Mouse (Mus musculus): ENCODE results near the gene Ninl. TPM values are rescaled to one million over a fixed set of nuclear protein-coding genes. Genes with fewer than 3 reads are reported as not detected.

Ninl gene
- polyA plus RNA-seq, 1 experiment from 2014 or later, result 6.7 TPM

DNA sequence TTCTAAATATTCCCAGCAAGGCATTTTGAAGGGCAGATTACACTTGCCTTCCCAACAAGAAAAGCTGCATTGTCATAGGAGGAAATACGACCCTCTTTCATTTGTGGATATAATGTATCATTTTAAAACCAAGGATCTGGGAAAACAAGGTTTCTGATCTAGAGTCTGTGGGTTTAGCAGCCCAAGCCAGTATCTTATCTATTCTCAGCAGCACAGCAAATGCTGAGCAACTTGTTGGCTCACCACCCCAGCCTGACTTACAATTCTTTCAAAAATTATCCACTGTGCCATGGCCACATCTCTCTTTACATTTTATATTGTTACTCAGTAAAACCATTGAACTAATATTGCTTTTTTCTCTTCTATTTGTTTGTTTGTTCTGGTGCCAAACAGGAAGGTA is 27.9 kb downstream of the Ninl start:
- H3K4me2 ChIP-seq (replicated peaks), result no peak overlapping the region
- H3K36me3 ChIP-seq, result no peaks in the 10 kb centered on the region
- no peak overlapping the region for H3K9ac ChIP-seq
- 61% methylated on average over 1 of the region's 1 CpGs for WGBS
- H3K4me1 ChIP-seq, result peaks cover 18% of the 10 kb centered on the region; the same call in 1 of the 2 replicates
- H3K27me3 ChIP-seq, result 0 out of 2 replicates have a peak, but pooled peaks cover 3% of the 10 kb centered on the region
- H3K9me3 ChIP-seq (replicated peaks), result no peaks in the 10 kb centered on the region
- no peak for ATAC-seq (ENCODE audit: insufficient number of reproducible peaks, low FRiP score, low TSS enrichment, low read depth)
- no peak overlapping the region for H3K27ac ChIP-seq (replicated peaks)
- H3K4me3 ChIP-seq (replicated peaks), result no peak overlapping the region

DNA sequence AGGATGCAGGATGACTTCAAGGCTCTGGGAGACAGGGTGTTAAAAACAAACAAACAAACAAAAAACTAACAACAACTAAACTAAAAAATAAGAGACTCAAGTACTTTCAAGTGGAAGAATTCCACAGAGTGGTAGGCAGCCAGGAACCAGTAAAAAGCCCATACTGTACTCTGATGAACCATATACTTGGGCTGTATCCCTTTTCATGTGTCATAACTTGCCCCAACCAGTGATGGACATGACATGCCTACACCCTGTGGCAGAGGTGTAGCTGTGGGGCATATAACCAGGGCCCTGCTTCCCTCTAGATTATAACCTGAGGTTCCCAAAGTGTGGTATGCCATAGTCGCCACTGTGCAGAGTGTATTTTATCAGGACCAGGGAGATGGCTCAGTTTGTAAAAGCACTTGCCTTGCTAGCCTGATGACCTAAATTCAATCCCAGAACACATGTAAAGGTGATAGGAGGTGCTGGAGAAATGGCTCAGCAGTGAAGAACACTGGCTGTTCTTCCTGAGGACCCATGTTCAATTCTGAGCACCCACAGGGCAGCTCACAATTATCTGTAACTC is 29.6 kb downstream of the Ninl start:
- no peaks in the 10 kb centered on the region for H3K9me3 ChIP-seq (replicated peaks)
- ATAC-seq (ENCODE audit: insufficient number of reproducible peaks, low FRiP score, low TSS enrichment, low read depth), result peak; percentile 36; the same call in 1 of the 2 replicates
- WGBS, result 69% methylated on average over 1 of the region's 1 CpGs
- no peak overlapping the region; the same call in 1 of the 2 replicates for H3K9ac ChIP-seq
- H3K36me3 ChIP-seq, result no peaks in the 10 kb centered on the region
- peak overlapping the region; percentile 75 for H3K4me3 ChIP-seq (replicated peaks)
- 0 out of 2 replicates have a peak, but pooled peaks cover 3% of the 10 kb centered on the region for H3K27me3 ChIP-seq
- H3K4me2 ChIP-seq (replicated peaks), result peak overlapping the region; percentile 86
- H3K27ac ChIP-seq (replicated peaks), result no peak overlapping the region
- peaks cover 18% of the 10 kb centered on the region; the same call in 1 of the 2 replicates for H3K4me1 ChIP-seq

DNA sequence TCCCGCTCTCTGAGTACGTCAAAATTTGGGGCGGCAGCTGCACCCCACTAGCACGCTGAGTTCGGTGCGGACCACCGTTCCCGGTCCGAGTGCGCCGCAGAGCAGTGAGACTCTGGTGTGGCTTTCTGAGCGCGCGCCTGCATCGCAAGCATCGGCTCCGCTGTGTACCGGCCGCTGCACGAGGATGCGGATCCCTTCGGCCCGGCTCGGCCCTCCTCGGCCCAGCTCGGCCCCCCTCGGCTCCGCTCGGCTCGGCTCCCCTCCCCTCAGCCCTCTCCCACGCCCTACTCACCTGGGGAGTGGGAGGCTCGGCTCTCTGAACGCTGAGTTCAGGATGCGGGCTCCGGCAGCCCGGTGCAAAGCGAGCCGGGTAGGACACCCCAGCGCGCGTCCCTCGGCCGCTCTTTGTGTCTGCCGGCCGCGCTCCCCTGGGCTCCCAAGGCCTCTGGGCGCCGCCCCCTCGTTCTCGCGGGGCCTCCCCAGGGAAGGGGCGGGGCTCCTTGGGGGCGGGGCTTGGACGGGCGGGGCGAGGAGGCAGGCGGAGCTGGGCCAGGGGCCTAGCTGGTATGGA is 30.2 kb downstream of the Ninl start:
- Histone ChIP-seq H3K4me1 (peaks cover 18% of the 10 kb centered on the region; the same call in 1 of the 2 replicates), H3K4me2 (replicated peaks) (peak overlapping the region; percentile 86)
- 0% methylated on average over 49 of the region's 57 CpGs for WGBS

GRCm38 (mm10) chr2:151008517-151008932 is 30.7 kb downstream of the Ninl start:
- no peak for ATAC-seq (ENCODE audit: insufficient number of reproducible peaks, low FRiP score, low TSS enrichment, low read depth)
- H3K27me3 ChIP-seq, result 0 out of 2 replicates have a peak, but pooled peaks cover 3% of the 10 kb centered on the region
- peak overlapping the region; percentile 60 for H3K9ac ChIP-seq
- H3K36me3 ChIP-seq, result no peaks in the 10 kb centered on the region
- peaks cover 18% of the 10 kb centered on the region; the same call in 1 of the 2 replicates for H3K4me1 ChIP-seq
- under 1% methylated on average over 21 of the region's 21 CpGs for WGBS
- peak overlapping the region; percentile 86 for H3K4me2 ChIP-seq (replicated peaks)
- 0 out of 2 replicates have a peak overlapping the region, but pooled peaks have one; percentile 67 for H3K27ac ChIP-seq (replicated peaks)
- peak overlapping the region; percentile 75 for H3K4me3 ChIP-seq (replicated peaks)
- H3K9me3 ChIP-seq (replicated peaks), result no peaks in the 10 kb centered on the region

More for the DNA sequence above, 30.2 kb downstream of the Ninl start:
- no peaks in the 10 kb centered on the region for H3K36me3 ChIP-seq
- ATAC-seq (ENCODE audit: insufficient number of reproducible peaks, low FRiP score, low TSS enrichment, low read depth), result peak; percentile 94
- no peaks in the 10 kb centered on the region for H3K9me3 ChIP-seq (replicated peaks)
- peak overlapping the region; percentile 60 for H3K9ac ChIP-seq
- 0 out of 2 replicates have a peak overlapping the region, but pooled peaks have one; percentile 67 for H3K27ac ChIP-seq (replicated peaks)
- peak overlapping the region; percentile 75 for H3K4me3 ChIP-seq (replicated peaks)
- 0 out of 2 replicates have a peak, but pooled peaks cover 3% of the 10 kb centered on the region for H3K27me3 ChIP-seq

- Histone ChIP-seq H3K36me3 (no peaks in the 10 kb centered on the region), H3K4me2 (replicated peaks) (peak overlapping the region; percentile 86), H3K4me1 (peaks cover 18% of the 10 kb centered on the region; the same call in 1 of the 2 replicates), H3K9ac (no peak overlapping the region), H3K27ac (replicated peaks) (no peak overlapping the region), H3K27me3 (0 out of 2 replicates have a peak, but pooled peaks cover 3% of the 10 kb centered on the region), H3K4me3 (replicated peaks) (peak overlapping the region; percentile 75), H3K9me3 (replicated peaks) (no peaks in the 10 kb centered on the region)
- WGBS, result 46% methylated on average over 6 of the region's 6 CpGs
- ATAC-seq (ENCODE audit: insufficient number of reproducible peaks, low FRiP score, low TSS enrichment, low read depth), result no peak
Observed at GRCm38 (mm10) chr2:151008006-151008405, 31.2 kb downstream of the Ninl start.

- H3K27me3 ChIP-seq, result 0 out of 2 replicates have a peak, but pooled peaks cover 3% of the 10 kb centered on the region
- no peak for ATAC-seq (ENCODE audit: insufficient number of reproducible peaks, low FRiP score, low TSS enrichment, low read depth)
Observed at GRCm38 (mm10) chr2:151006281-151006945, 32.8 kb downstream of the Ninl start.

DNA sequence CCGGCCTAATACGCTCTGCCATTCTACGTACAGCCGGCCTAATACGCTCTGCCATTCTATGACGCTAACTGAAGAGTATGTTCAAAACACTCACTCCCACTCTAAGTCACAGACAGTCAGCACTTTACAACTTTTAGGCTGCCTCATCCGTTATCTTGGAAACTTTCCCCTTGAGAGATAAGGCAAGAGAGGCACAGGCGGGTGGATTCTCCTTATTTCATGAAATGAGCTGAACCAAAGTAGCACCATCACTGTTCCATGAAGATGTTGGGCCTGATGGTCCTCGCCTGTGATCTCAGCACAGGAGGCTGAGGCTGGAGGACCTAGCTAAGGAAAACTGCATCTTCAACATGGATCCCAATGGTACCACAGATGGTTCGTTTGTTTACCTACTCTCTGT is 34.8 kb downstream of the Ninl start:
- Histone ChIP-seq H3K9ac (no peak overlapping the region), H3K27me3 (0 out of 2 replicates have a peak, but pooled peaks cover 3% of the 10 kb centered on the region), H3K27ac (replicated peaks) (no peak overlapping the region), H3K36me3 (no peaks in the 10 kb centered on the region), H3K4me3 (replicated peaks) (no peak overlapping the region), H3K9me3 (replicated peaks) (no peaks in the 10 kb centered on the region), H3K4me2 (replicated peaks) (no peak overlapping the region), H3K4me1 (peaks cover 14% of the 10 kb centered on the region; the same call in 1 of the 2 replicates)
- WGBS, result 92% methylated on average over 10 of the region's 10 CpGs
- ATAC-seq (ENCODE audit: insufficient number of reproducible peaks, low FRiP score, low TSS enrichment, low read depth), result no peak

More at GRCm38 (mm10) chr2:151006281-151006945, 32.8 kb downstream of the Ninl start:
- WGBS, result 71% methylated on average over 5 of the region's 5 CpGs
- no peak overlapping the region for H3K4me3 ChIP-seq (replicated peaks)
- H3K36me3 ChIP-seq, result no peaks in the 10 kb centered on the region
- no peak overlapping the region for H3K27ac ChIP-seq (replicated peaks)
- no peak overlapping the region for H3K9ac ChIP-seq
- no peak overlapping the region for H3K4me2 ChIP-seq (replicated peaks)
- peaks cover 18% of the 10 kb centered on the region; the same call in 1 of the 2 replicates for H3K4me1 ChIP-seq
- no peaks in the 10 kb centered on the region for H3K9me3 ChIP-seq (replicated peaks)

DNA sequence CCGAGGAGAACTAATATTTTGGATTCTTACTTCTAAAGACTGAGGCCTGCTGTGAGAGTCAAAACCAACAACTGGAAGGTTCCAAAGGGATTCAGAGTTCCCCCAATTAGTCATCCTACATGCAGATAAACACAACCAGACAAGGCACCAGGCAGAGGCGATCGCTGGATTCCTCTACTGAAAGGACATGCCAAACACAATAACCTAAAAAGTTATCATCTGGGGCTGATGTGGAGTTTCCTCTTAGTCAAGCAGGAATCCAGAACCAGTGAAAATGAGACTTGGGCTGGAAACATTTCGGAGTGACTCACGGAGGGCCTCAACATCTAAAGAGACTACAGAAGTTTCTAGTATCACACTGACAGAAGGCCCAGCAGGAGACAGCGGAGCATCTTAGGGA is 35.4 kb downstream of the Ninl start:
- Histone ChIP-seq H3K27me3 (0 out of 2 replicates have a peak, but pooled peaks cover 3% of the 10 kb centered on the region), H3K9ac (no peak overlapping the region), H3K4me2 (replicated peaks) (no peak overlapping the region), H3K4me1 (peaks cover 11% of the 10 kb centered on the region; the same call in 1 of the 2 replicates), H3K4me3 (replicated peaks) (no peak overlapping the region), H3K27ac (replicated peaks) (no peak overlapping the region), H3K36me3 (no peaks in the 10 kb centered on the region), H3K9me3 (replicated peaks) (no peaks in the 10 kb centered on the region)
- WGBS, result 56% methylated on average over 6 of the region's 6 CpGs
- no peak for ATAC-seq (ENCODE audit: insufficient number of reproducible peaks, low FRiP score, low TSS enrichment, low read depth)

DNA sequence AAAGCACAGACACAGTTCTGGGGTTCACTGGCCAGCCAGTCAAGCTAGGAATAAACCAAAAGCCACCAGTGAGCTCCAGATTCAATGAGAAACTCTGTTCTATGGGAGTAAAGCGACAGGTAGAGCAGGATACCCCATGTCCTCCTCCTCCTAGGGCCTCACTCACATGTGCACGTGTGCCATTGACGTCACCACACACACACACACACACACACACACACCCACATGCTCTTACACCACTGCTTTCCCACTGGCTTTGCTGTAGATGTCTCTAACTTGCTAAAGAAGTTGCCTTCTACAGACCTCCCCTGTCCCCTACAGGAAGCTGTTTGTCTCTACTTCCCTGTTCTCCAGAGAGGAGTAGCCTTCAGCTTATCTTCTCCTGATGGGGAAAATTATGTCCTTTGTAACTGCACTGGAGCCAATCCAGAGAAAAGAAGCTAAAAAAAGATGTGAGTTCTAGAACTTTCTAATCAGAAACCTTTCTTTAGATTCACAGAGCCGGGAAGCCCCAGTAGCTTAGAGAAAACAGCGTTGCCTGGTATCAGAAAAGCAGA is 37.5 kb downstream of the Ninl start:
- 75% methylated on average over 5 of the region's 5 CpGs for WGBS
- H3K36me3 ChIP-seq, result no peaks in the 10 kb centered on the region

DNA sequence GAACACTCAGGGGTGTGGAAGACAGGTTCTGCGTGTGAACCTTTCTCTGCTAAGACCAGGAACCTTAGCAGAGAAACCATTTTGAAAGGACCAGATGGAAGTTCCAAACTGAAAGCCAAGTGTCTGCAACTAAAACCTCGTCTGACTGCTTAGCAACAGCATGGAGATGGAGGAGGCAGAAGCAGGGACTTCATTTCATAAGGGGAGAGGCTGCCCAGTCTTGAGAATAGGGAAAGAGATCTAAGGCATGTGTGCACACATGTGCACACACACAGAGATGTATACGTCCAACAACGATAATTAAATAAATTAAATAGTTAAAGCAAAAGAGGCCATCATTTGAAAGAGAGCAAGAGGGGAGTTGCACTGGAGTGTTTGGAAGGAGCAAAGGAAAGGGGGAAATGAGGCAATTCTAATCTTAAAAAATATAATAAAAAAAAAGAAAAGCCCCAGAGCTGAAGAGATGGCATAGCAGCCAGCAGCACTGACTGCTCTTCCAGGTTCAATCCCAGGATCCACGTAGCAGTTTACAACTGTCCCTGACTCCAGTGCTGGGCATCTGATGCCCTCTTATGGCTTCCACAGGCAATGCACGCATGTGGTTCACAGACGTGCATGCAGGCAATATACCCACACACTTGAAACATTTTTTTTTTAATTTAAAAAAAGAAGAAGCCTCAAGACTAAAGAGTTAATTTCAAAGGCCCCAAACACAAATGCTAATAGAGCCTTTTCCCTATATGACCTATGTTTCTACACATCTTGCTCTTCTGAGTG is 38.6 kb downstream of the Ninl start:
- Histone ChIP-seq H3K9ac (no peak overlapping the region), H3K4me3 (replicated peaks) (no peak overlapping the region)

More for the DNA sequence above, 37.5 kb downstream of the Ninl start:
- Histone ChIP-seq H3K4me2 (replicated peaks) (no peak overlapping the region), H3K4me3 (replicated peaks) (no peak overlapping the region), H3K27me3 (no peaks in the 10 kb centered on the region), H3K4me1 (no peaks in the 10 kb centered on the region), H3K27ac (replicated peaks) (no peak overlapping the region), H3K9me3 (replicated peaks) (no peaks in the 10 kb centered on the region), H3K9ac (no peak overlapping the region)
- no peak for ATAC-seq (ENCODE audit: insufficient number of reproducible peaks, low FRiP score, low TSS enrichment, low read depth)

More for the DNA sequence above, 38.6 kb downstream of the Ninl start:
- H3K27me3 ChIP-seq, result no peaks in the 10 kb centered on the region
- WGBS, result 45% methylated on average over 7 of the region's 7 CpGs
- ATAC-seq (ENCODE audit: insufficient number of reproducible peaks, low FRiP score, low TSS enrichment, low read depth), result no peak
- H3K27ac ChIP-seq (replicated peaks), result no peak overlapping the region
- H3K4me1 ChIP-seq, result no peaks in the 10 kb centered on the region
- no peak overlapping the region for H3K4me2 ChIP-seq (replicated peaks)
- no peaks in the 10 kb centered on the region for H3K9me3 ChIP-seq (replicated peaks)
- H3K36me3 ChIP-seq, result no peaks in the 10 kb centered on the region

Measured in embryonic facial prominence, embryonic 15.5 days (tissue).